ENCODE assay signal across 22 mouse cellular contexts in the genomic region with DNA sequence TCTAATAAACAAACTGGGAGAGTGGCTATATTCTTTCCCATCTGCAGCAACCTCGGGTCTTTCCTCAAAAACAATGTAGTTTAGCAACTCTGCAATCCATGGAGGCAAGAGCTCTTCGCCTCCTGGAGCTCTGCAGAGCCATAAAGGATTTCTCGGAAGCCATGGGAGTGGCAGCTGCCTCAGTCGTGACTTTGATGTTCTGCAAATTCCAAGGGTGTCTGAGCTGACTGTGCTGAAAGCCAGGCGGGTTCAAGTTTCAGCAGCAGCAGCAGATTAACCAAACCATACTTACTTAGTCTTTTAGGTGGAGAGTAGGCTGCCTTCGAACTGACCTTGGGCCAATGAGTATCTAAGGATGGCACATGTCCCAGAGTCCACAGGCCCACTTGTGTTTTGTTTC.
DNase-seq lines count a peak whose midpoint lies in the region; ATAC-seq lines count a peak whose summit lies in the region.
"Had no signal": no experiment of that assay in that cellular context is flagged by ENCODE, and none has a peak within 500 bp of the region (broad histone marks: within the 10 kb centered on the region; RNA-seq: fewer than 3 reads in every experiment).

No protein-coding gene starts in this region.

- peak; percentile 56 for DNase-seq in limb, embryonic 11.5 days (ENCODE audit: low spot score)
- no peak for DNase-seq in limb, embryonic 10.5 days (ENCODE audit: low spot score)
- peak; percentile 71 for DNase-seq in ZHBTc4 (ENCODE audit: low read depth, low spot score)
- DNase-seq in embryonic facial prominence, embryonic 11.5 days (ENCODE audit: low spot score) = peak; percentile 48
- DNase-seq in hindbrain, embryonic 14.5 days (ENCODE audit: low spot score) = no peak
- no peak for DNase-seq in urinary bladder, postnatal 14 days (ENCODE audit: low spot score)
- DNase-seq: cerebellum, adult 11-12 months; cerebellum, postnatal 10 days; forebrain, postnatal 0 days; gastrocnemius, postnatal 10 days; heart, postnatal 4 days; kidney, postnatal 25 days; layer of hippocampus, postnatal 36 days; right cerebral cortex, postnatal 25 days; spleen, adult 18-20 months; thymus, postnatal 36 days had no signal

- peaks cover 12% of the 10 kb centered on the region for H3K4me1 ChIP-seq in limb, embryonic 11.5 days (ENCODE audit: control insufficient read depth, insufficient read depth, low read length)
- peaks cover 32% of the 10 kb centered on the region for H3K4me1 ChIP-seq in limb, embryonic 10.5 days
- H3K4me1 ChIP-seq in embryonic facial prominence, embryonic 11.5 days (ENCODE audit: control insufficient read depth, insufficient read depth, low read length) = no peaks in the 10 kb centered on the region
- H3K4me1 ChIP-seq in limb, embryonic 15.5 days = peaks cover 18% of the 10 kb centered on the region
- no peaks in the 10 kb centered on the region for H3K4me1 ChIP-seq in hindbrain, embryonic 14.5 days (replicated peaks; ENCODE audit: control insufficient read depth, insufficient read depth, low read length)
- H3K4me1 ChIP-seq: hindbrain, embryonic 15.5 days had no signal

- no peak overlapping the region for H3K4me3 ChIP-seq in limb, embryonic 11.5 days (ENCODE audit: low read depth, low read length)
- no peak overlapping the region for H3K4me3 ChIP-seq in limb, embryonic 10.5 days
- no peak overlapping the region for H3K4me3 ChIP-seq in embryonic facial prominence, embryonic 11.5 days (ENCODE audit: low read depth, low read length)
- H3K4me3 ChIP-seq in limb, embryonic 15.5 days = no peak overlapping the region
- H3K4me3 ChIP-seq in hindbrain, embryonic 14.5 days (replicated peaks; ENCODE audit: low read length) = no peak overlapping the region
- H3K4me3 ChIP-seq: heart, embryonic 10.5 days; hindbrain, embryonic 15.5 days; midbrain, embryonic 12.5 days had no signal

- H3K27ac ChIP-seq in limb, embryonic 11.5 days (replicated peaks; ENCODE audit: low read depth, low read length) = no peak overlapping the region
- H3K27ac ChIP-seq in limb, embryonic 10.5 days = no peak overlapping the region; the same call in 1 of the 2 replicates
- H3K27ac ChIP-seq in embryonic facial prominence, embryonic 11.5 days (replicated peaks; ENCODE audit: low read depth, low read length) = no peak overlapping the region
- no peak overlapping the region for H3K27ac ChIP-seq in limb, embryonic 15.5 days
- no peak overlapping the region for H3K27ac ChIP-seq in hindbrain, embryonic 14.5 days
- H3K27ac ChIP-seq: heart, embryonic 10.5 days; hindbrain, embryonic 15.5 days; midbrain, embryonic 12.5 days had no signal

- WGBS in limb, embryonic 11.5 days = 11% methylated on average over 6 of the region's 6 CpGs
- WGBS in limb, embryonic 10.5 days = 20% methylated on average over 6 of the region's 6 CpGs
- 25% methylated on average over 6 of the region's 6 CpGs for WGBS in embryonic facial prominence, embryonic 11.5 days
- 10% methylated on average over 6 of the region's 6 CpGs for WGBS in limb, embryonic 15.5 days
- WGBS in hindbrain, embryonic 14.5 days = 55% methylated on average over 6 of the region's 6 CpGs

- no peaks in the 10 kb centered on the region for H3K36me3 ChIP-seq in limb, embryonic 11.5 days (ENCODE audit: control insufficient read depth, insufficient read depth, low read length)
- H3K36me3 ChIP-seq in limb, embryonic 10.5 days = no peaks in the 10 kb centered on the region
- H3K36me3 ChIP-seq in embryonic facial prominence, embryonic 11.5 days (replicated peaks; ENCODE audit: control insufficient read depth, insufficient read depth, low read depth, low read length) = no peaks in the 10 kb centered on the region
- no peaks in the 10 kb centered on the region for H3K36me3 ChIP-seq in limb, embryonic 15.5 days
- no peaks in the 10 kb centered on the region for H3K36me3 ChIP-seq in hindbrain, embryonic 14.5 days (replicated peaks; ENCODE audit: control insufficient read depth, insufficient read depth)
- H3K36me3 ChIP-seq: heart, embryonic 10.5 days; hindbrain, embryonic 15.5 days; midbrain, embryonic 12.5 days had no signal

- no peak for ATAC-seq in limb, embryonic 11.5 days (ENCODE audit: insufficient number of reproducible peaks, low FRiP score, low TSS enrichment, low read depth)
- no peak for ATAC-seq in embryonic facial prominence, embryonic 11.5 days (replicated peaks; ENCODE audit: insufficient number of reproducible peaks, low FRiP score, low TSS enrichment, low read depth)
- peak; percentile 68; the same call in 1 of the 2 replicates for ATAC-seq in limb, embryonic 15.5 days (ENCODE audit: insufficient number of reproducible peaks, low FRiP score, low TSS enrichment, low read depth)
- no peak for ATAC-seq in CD4-positive, CD25-positive, alpha-beta regulatory T cell, adult 4 months
- no peak for ATAC-seq in hindbrain, embryonic 14.5 days (ENCODE audit: low FRiP score)
- ATAC-seq: forebrain, postnatal 0 days; lung, postnatal 0 days had no signal

- no peaks in the 10 kb centered on the region for H3K9me3 ChIP-seq in limb, embryonic 11.5 days (ENCODE audit: control insufficient read depth, low read length)
- H3K9me3 ChIP-seq in limb, embryonic 10.5 days (replicated peaks) = no peaks in the 10 kb centered on the region
- H3K9me3 ChIP-seq in embryonic facial prominence, embryonic 11.5 days (replicated peaks; ENCODE audit: control insufficient read depth, low read length) = no peaks in the 10 kb centered on the region
- no peaks in the 10 kb centered on the region for H3K9me3 ChIP-seq in limb, embryonic 15.5 days
- no peaks in the 10 kb centered on the region for H3K9me3 ChIP-seq in hindbrain, embryonic 14.5 days (ENCODE audit: control insufficient read depth, low read length)
- H3K9me3 ChIP-seq: heart, embryonic 10.5 days; hindbrain, embryonic 15.5 days; midbrain, embryonic 12.5 days had no signal

- H3K27me3 ChIP-seq in limb, embryonic 11.5 days (ENCODE audit: control insufficient read depth, insufficient read depth, low read length) = no peaks in the 10 kb centered on the region
- H3K27me3 ChIP-seq in limb, embryonic 10.5 days (ENCODE audit: low read depth, poor library complexity, severe bottlenecking) = no peaks in the 10 kb centered on the region
- no peaks in the 10 kb centered on the region for H3K27me3 ChIP-seq in embryonic facial prominence, embryonic 11.5 days (ENCODE audit: control insufficient read depth, insufficient read depth, low read length)
- H3K27me3 ChIP-seq in limb, embryonic 15.5 days = peaks cover 12% of the 10 kb centered on the region
- no peaks in the 10 kb centered on the region for H3K27me3 ChIP-seq in hindbrain, embryonic 14.5 days (ENCODE audit: control insufficient read depth, insufficient read depth, low read length)
- H3K27me3 ChIP-seq: hindbrain, embryonic 15.5 days; midbrain, embryonic 12.5 days had no signal

- H3K9ac ChIP-seq in limb, embryonic 11.5 days (ENCODE audit: low read length) = no peak overlapping the region
- no peak overlapping the region for H3K9ac ChIP-seq in embryonic facial prominence, embryonic 11.5 days (replicated peaks; ENCODE audit: low read length)
- H3K9ac ChIP-seq in limb, embryonic 15.5 days = no peak overlapping the region
- no peak overlapping the region for H3K9ac ChIP-seq in hindbrain, embryonic 14.5 days
- H3K9ac ChIP-seq: forebrain, postnatal 0 days; hindbrain, embryonic 15.5 days; midbrain, embryonic 12.5 days had no signal

- H3K4me2 ChIP-seq in limb, embryonic 11.5 days (ENCODE audit: low read depth, severe bottlenecking) = no peak overlapping the region
- H3K4me2 ChIP-seq in embryonic facial prominence, embryonic 11.5 days (ENCODE audit: low read depth, low read length) = no peak overlapping the region
- no peak overlapping the region for H3K4me2 ChIP-seq in limb, embryonic 15.5 days
- H3K4me2 ChIP-seq in hindbrain, embryonic 14.5 days (replicated peaks) = no peak overlapping the region
- H3K4me2 ChIP-seq: hindbrain, embryonic 15.5 days; midbrain, embryonic 12.5 days had no signal

Comparison
In these comparisons a context has a peak if more than half of its experiments do, and no peak if none do; other contexts are left out.
1. DNase-seq: peak in limb, embryonic 11.5 days (single experiment), ZHBTc4 (single experiment) and embryonic facial prominence, embryonic 11.5 days (single experiment); none in limb, embryonic 10.5 days (single experiment), hindbrain, embryonic 14.5 days (single experiment) and urinary bladder, postnatal 14 days (single experiment).